Mouse (Mus musculus): ENCODE measurements around the gene Gpr157. TPM values are rescaled to one million over a fixed set of nuclear protein-coding genes. Genes with fewer than 3 reads are reported as not detected.

Gene Gpr157
- polyA plus RNA-seq, 1 experiment from 2014 or later: 2.3 TPM

- 52% methylated on average over 13 of the region's 13 CpGs for WGBS
- H3K36me3 ChIP-seq (ENCODE audit: control insufficient read depth, insufficient read depth, low read length): no peaks in the 10 kb centered on the region
- no peak overlapping the region for H3K4me3 ChIP-seq (ENCODE audit: low read length)
- H3K9me3 ChIP-seq (ENCODE audit: control insufficient read depth, low read length): no peaks in the 10 kb centered on the region
- H3K4me1 ChIP-seq (replicated peaks; ENCODE audit: control insufficient read depth, insufficient read depth, low read length): peaks cover 12% of the 10 kb centered on the region
- no peak overlapping the region for H3K4me2 ChIP-seq (ENCODE audit: low read depth, low read length)
- no peak overlapping the region for H3K27ac ChIP-seq (ENCODE audit: low read length)
- H3K9ac ChIP-seq (ENCODE audit: low read length): no peak overlapping the region
- ATAC-seq (ENCODE audit: low read depth): no peak
- no peaks in the 10 kb centered on the region for H3K27me3 ChIP-seq (ENCODE audit: control insufficient read depth, insufficient read depth, low read depth, low read length)
Measured at GRCm38 (mm10) chr4:150139090-150139489, 51.9 kb downstream of the Gpr157 start.

GRCm38 (mm10) chr4:150140346-150140745 is 53.2 kb downstream of the Gpr157 start:
- WGBS: 58% methylated on average over 7 of the region's 7 CpGs
- ATAC-seq (ENCODE audit: low read depth): no peak
- Histone ChIP-seq H3K4me2 (ENCODE audit: low read depth, low read length) (no peak overlapping the region), H3K27me3 (ENCODE audit: control insufficient read depth, insufficient read depth, low read depth, low read length) (no peaks in the 10 kb centered on the region), H3K36me3 (ENCODE audit: control insufficient read depth, insufficient read depth, low read length) (no peaks in the 10 kb centered on the region), H3K9ac (ENCODE audit: low read length) (no peak overlapping the region), H3K9me3 (ENCODE audit: control insufficient read depth, low read length) (no peaks in the 10 kb centered on the region), H3K4me1 (replicated peaks; ENCODE audit: control insufficient read depth, insufficient read depth, low read length) (peaks cover 12% of the 10 kb centered on the region), H3K4me3 (ENCODE audit: low read length) (no peak overlapping the region), H3K27ac (ENCODE audit: low read length) (no peak overlapping the region)

- Histone ChIP-seq H3K27ac (ENCODE audit: low read length) (no peak overlapping the region), H3K9me3 (ENCODE audit: control insufficient read depth, low read length) (no peaks in the 10 kb centered on the region), H3K27me3 (ENCODE audit: control insufficient read depth, insufficient read depth, low read depth, low read length) (no peaks in the 10 kb centered on the region), H3K4me3 (ENCODE audit: low read length) (no peak overlapping the region), H3K4me1 (replicated peaks; ENCODE audit: control insufficient read depth, insufficient read depth, low read length) (no peaks in the 10 kb centered on the region), H3K9ac (ENCODE audit: low read length) (no peak overlapping the region), H3K4me2 (ENCODE audit: low read depth, low read length) (0 out of 2 replicates have a peak overlapping the region, but pooled peaks have one; percentile 25), H3K36me3 (ENCODE audit: control insufficient read depth, insufficient read depth, low read length) (no peaks in the 10 kb centered on the region)
- no peak for ATAC-seq (ENCODE audit: low read depth)
- 26% methylated on average over 12 of the region's 12 CpGs for WGBS
Measured at GRCm38 (mm10) chr4:150144242-150144641, 57.1 kb downstream of the Gpr157 start.

- H3K27me3 ChIP-seq (ENCODE audit: control insufficient read depth, insufficient read depth, low read depth, low read length): no peaks in the 10 kb centered on the region
- no peak overlapping the region for H3K4me3 ChIP-seq (ENCODE audit: low read length)
- ATAC-seq (ENCODE audit: low read depth): no peak
- no peaks in the 10 kb centered on the region for H3K36me3 ChIP-seq (ENCODE audit: control insufficient read depth, insufficient read depth, low read length)
- no peaks in the 10 kb centered on the region for H3K9me3 ChIP-seq (ENCODE audit: control insufficient read depth, low read length)
- H3K4me2 ChIP-seq (ENCODE audit: low read depth, low read length): no peak overlapping the region
- WGBS: 64% methylated on average over 4 of the region's 4 CpGs
- H3K4me1 ChIP-seq (replicated peaks; ENCODE audit: control insufficient read depth, insufficient read depth, low read length): no peaks in the 10 kb centered on the region
- H3K9ac ChIP-seq (ENCODE audit: low read length): no peak overlapping the region
- no peak overlapping the region for H3K27ac ChIP-seq (ENCODE audit: low read length)
Measured at GRCm38 (mm10) chr4:150146286-150146685, 59.1 kb downstream of the Gpr157 start.

- ATAC-seq (ENCODE audit: low read depth): no peak
- 71% methylated on average over 7 of the region's 7 CpGs for WGBS
- Histone ChIP-seq H3K9ac (ENCODE audit: low read length) (no peak overlapping the region), H3K27me3 (ENCODE audit: control insufficient read depth, insufficient read depth, low read depth, low read length) (no peaks in the 10 kb centered on the region), H3K4me2 (ENCODE audit: low read depth, low read length) (no peak overlapping the region), H3K4me1 (replicated peaks; ENCODE audit: control insufficient read depth, insufficient read depth, low read length) (no peaks in the 10 kb centered on the region), H3K36me3 (ENCODE audit: control insufficient read depth, insufficient read depth, low read length) (no peaks in the 10 kb centered on the region), H3K9me3 (ENCODE audit: control insufficient read depth, low read length) (no peaks in the 10 kb centered on the region), H3K27ac (ENCODE audit: low read length) (no peak overlapping the region), H3K4me3 (ENCODE audit: low read length) (no peak overlapping the region)
Measured at GRCm38 (mm10) chr4:150151045-150151444, 63.9 kb downstream of the Gpr157 start.

- Histone ChIP-seq H3K4me2 (ENCODE audit: low read depth, low read length) (no peak overlapping the region), H3K9me3 (ENCODE audit: control insufficient read depth, low read length) (no peaks in the 10 kb centered on the region), H3K27me3 (ENCODE audit: control insufficient read depth, insufficient read depth, low read depth, low read length) (no peaks in the 10 kb centered on the region), H3K27ac (ENCODE audit: low read length) (no peak overlapping the region), H3K4me1 (replicated peaks; ENCODE audit: control insufficient read depth, insufficient read depth, low read length) (no peaks in the 10 kb centered on the region), H3K36me3 (ENCODE audit: control insufficient read depth, insufficient read depth, low read length) (no peaks in the 10 kb centered on the region), H3K9ac (ENCODE audit: low read length) (no peak overlapping the region), H3K4me3 (ENCODE audit: low read length) (no peak overlapping the region)
- WGBS: 62% methylated on average over 8 of the region's 8 CpGs
- peak; percentile 20; the same call in 1 of the 2 replicates for ATAC-seq (ENCODE audit: low read depth)
Measured at GRCm38 (mm10) chr4:150152483-150152882, 65.3 kb downstream of the Gpr157 start.

GRCm38 (mm10) chr4:150155301-150155700 is 68.1 kb downstream of the Gpr157 start:
- no peak overlapping the region for H3K27ac ChIP-seq (ENCODE audit: low read length)
- H3K4me2 ChIP-seq (ENCODE audit: low read depth, low read length): no peak overlapping the region
- H3K36me3 ChIP-seq (ENCODE audit: control insufficient read depth, insufficient read depth, low read length): no peaks in the 10 kb centered on the region
- no peak overlapping the region for H3K9ac ChIP-seq (ENCODE audit: low read length)
- no peaks in the 10 kb centered on the region for H3K9me3 ChIP-seq (ENCODE audit: control insufficient read depth, low read length)
- no peaks in the 10 kb centered on the region for H3K27me3 ChIP-seq (ENCODE audit: control insufficient read depth, insufficient read depth, low read depth, low read length)
- H3K4me1 ChIP-seq (replicated peaks; ENCODE audit: control insufficient read depth, insufficient read depth, low read length): no peaks in the 10 kb centered on the region
- 78% methylated on average over 4 of the region's 4 CpGs for WGBS
- H3K4me3 ChIP-seq (ENCODE audit: low read length): no peak overlapping the region
- ATAC-seq (ENCODE audit: low read depth): no peak

MicroRNAs encoded within 50 kb of the gene (microRNA counts, 519-probe panel; counts per million panel counts)
- microRNA mmu-miR-34a: 2,777 counts per million, percentile 51 among the panel's probes with 10 or more counts

Small RNA genes lying within 50 kb of the gene (microRNA-seq; reads per million reads assigned to microRNA genes)
- gene Mir34a: 430 reads per million, percentile 67 among the genes with 10 or more reads in this experiment

Other genes starting within 250 kb of the Gpr157 start
- gene Spsb1, start 132.3 kb upstream of the Gpr157 start, polyA plus RNA-seq (2015; fragmentation: Nextera tagmentation; extraction: Ambion mirVana): 14.9 and 15.1 TPM in 2 replicates
- gene H6pd, start 78.3 kb upstream of the Gpr157 start, polyA plus RNA-seq (2015; fragmentation: Nextera tagmentation; extraction: Ambion mirVana): 38.3 and 39.6 TPM in 2 replicates
- gene Slc2a5, start 31.9 kb downstream of the Gpr157 start, polyA plus RNA-seq (2015; fragmentation: Nextera tagmentation; extraction: Ambion mirVana): 0.26 and 0.50 TPM in 2 replicates
- gene Slc2a7, start 61.6 kb downstream of the Gpr157 start, polyA plus RNA-seq (2015; fragmentation: Nextera tagmentation; extraction: Ambion mirVana): not detected in 2 replicates
- gene Car6, start 114.0 kb downstream of the Gpr157 start, polyA plus RNA-seq (2015; fragmentation: Nextera tagmentation; extraction: Ambion mirVana): not detected in 2 replicates
- gene Eno1, start 149.4 kb downstream of the Gpr157 start, polyA plus RNA-seq (2015; fragmentation: Nextera tagmentation; extraction: Ambion mirVana): 1,425 and 1,551 TPM in 2 replicates
- 24.8 and 30.3 TPM in 2 replicates for gene Rere, start 194.3 kb downstream of the Gpr157 start, polyA plus RNA-seq (2015; fragmentation: Nextera tagmentation; extraction: Ambion mirVana)

Measured in lung, embryonic 16.5 days (tissue).